Mouse (Mus musculus) kidney, postnatal 10 days (tissue): ENCODE results near the gene Prl4a1.
"Not testable (repeated sequence)": the region's sequence is repeated elsewhere in the genome, so short reads cannot be mapped to it uniquely, and the experiment has no call there.

Source experiments
- DNase-seq: peaks from one replicate; pipeline ENCODE4 v3.0.0; 2021; ENCODE audit warnings: mixed read lengths

Gene Prl4a1

DNA sequence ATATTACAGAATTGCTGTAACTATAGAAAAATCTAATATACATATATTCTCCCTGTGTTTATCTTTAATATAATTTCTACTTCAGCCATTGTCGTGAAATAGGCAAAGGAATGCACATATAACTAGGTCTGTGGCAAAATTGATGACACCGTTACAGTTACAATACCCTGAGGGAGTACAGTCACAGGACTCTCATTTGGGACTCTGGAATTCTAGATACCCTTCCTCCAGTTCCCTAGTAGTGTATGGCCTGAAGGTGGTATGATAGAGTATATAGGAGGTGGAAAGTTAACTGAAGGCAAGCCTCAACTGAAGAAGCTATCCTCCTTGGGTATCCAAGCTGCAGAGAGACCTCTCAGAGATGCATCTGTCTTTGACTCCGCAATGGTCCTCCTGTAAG lies at the start of gene Prl4a1:
Gene Prl4a1, plus strand, starts transcription at position 301 of the 400 bp plus-strand sequence.
- no peak for DNase-seq

- DNase-seq: no peak
Observed at GRCm38 (mm10) chr13:27972931-27973330, 43.1 kb upstream of the Prl4a1 start.

DNA sequence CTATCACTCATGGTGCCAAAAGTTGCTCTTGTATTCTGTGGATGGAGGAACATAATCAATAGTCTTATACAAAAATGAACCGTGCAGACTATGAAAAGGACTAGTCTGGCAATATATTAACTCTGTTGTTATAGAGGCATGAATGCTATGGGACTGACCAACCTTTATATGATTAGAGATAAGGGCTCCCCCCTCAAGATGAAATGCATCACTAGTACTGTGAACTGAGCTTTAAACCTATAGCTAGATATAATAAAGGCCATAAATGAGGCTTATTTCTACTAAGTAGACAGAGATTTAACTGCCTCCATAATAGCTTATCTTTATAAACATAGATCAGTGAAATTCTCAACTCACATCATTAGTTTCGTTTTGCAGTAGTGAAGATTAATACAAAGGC lies 41.7 kb upstream of the Prl4a1 start:
- not testable (repeated sequence) for DNase-seq

DNA sequence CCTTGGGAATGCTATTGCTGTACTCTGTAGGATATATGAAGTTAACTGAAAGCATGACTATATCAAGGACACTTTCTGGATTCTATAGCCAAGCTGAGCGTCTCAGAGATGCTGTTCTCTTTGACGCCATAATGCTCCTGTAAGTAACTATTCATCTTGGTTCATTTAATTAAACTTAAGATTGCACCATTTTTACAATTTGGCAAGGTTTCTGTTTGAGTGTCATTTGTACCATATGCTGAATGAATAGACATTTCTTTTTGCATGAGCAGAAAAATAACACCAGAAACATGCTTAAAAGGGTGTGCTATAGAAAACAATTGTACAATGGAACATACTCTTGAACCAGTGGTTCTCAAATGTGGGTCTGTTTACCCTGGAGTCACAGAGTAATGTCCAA lies 38.4 kb upstream of the Prl4a1 start:
- no peak for DNase-seq

DNA sequence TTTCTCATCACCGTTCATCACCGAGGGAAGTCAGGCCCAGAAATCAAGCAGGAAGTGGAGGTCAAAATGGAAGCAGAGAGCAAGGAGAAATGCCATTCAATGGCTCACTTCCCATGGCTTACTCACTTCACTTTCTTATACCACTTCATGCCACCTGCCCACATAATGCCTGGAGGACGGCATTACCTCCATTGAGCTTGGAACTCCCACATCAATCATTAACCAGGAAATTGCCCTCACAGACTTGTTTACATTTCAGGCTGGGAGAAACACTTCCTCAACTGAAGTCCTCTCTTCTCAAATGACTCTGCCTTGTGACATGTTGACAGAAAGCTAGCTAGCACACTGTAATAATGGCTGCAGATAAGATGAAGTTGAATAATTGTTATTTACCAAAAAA lies 19.5 kb upstream of the Prl4a1 start:
- DNase-seq: not testable (repeated sequence)

GRCm38 (mm10) chr13:28029330-28029729 lies 13.3 kb downstream of the Prl4a1 start:
- no peak for DNase-seq

DNA sequence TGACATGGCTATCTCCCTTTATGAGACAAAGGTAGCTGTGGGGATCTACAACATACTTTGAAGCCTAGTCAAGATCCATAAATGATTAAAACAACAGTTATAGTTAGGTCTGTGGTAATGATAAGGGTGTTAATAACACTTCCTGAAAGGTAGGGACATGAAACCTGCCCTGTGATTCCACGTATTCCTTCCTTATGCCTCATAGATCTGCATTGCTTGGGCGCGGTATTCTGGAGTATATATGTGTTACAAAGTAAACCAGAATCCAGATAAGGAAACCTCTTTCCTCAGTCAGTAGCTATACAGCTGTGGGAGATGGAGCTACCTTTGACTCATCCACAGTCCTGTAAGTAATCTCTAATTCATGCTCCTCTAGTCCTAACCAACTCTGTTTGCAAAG lies 53.3 kb downstream of the Prl4a1 start:
- no peak for DNase-seq
